ENCODE assay signal across 8 mouse cellular contexts in the genomic region with DNA sequence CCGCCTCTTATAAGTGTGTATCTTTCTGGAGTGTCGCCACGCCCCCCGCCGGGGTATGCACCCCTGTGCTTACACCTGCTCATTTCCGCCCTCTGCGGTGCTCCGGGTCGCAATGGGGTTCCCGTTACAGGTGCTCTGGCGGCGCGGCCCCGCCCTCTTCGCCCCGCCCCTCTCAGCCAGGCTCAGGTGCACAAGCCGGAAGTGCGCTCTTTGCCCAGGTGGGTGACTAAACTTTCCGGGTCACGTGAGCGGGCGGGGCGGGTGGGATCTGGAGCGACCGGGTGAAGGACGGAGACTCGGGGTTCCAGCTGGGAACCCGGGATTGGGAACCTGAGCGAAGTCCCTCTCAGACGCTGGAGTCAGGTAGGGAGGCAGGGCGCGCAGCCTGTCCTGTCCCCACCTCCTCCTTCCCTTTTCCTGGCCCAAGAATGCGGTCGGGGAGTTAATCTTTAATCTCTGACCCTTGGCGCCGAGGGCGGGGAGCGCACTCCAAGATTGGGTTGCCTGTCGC. TPM values are rescaled to one million over a fixed set of nuclear protein-coding genes. Genes with fewer than 3 reads are reported as not detected.
DNase-seq lines count a peak whose midpoint lies in the region; ATAC-seq and TF ChIP-seq lines count a peak whose summit lies in the region.

No protein-coding gene starts in this region.

- H3K4me1 ChIP-seq in heart, embryonic 10.5 days, result peaks cover 35% of the 10 kb centered on the region
- H3K4me1 ChIP-seq in intestine, embryonic 15.5 days (replicated peaks), result peaks cover 22% of the 10 kb centered on the region; the same call in 1 of the 2 replicates
- peaks cover 9% of the 10 kb centered on the region in 2 experiments; a peak in 3 of 4 replicates for H3K4me1 ChIP-seq in liver, embryonic 14.5 days (replicated peaks; ENCODE audit: control insufficient read depth in 2 of 2, insufficient read depth in 2 of 2, low read length in 1 of 2)
- H3K4me1 ChIP-seq in neural tube, embryonic 15.5 days, result peaks cover 32% of the 10 kb centered on the region

- no peak overlapping the region for H3K27ac ChIP-seq in heart, embryonic 10.5 days
- peak overlapping the region; percentile 90 for H3K27ac ChIP-seq in intestine, embryonic 15.5 days
- no peak overlapping the region for H3K27ac ChIP-seq in liver, embryonic 14.5 days
- no peak overlapping the region for H3K27ac ChIP-seq in neural tube, embryonic 15.5 days (replicated peaks)

- DNase-seq in heart, embryonic 10.5 days (ENCODE audit: low spot score), result no peak
- no peak for DNase-seq in heart, adult 18-20 months
- peak; percentile 63 to 67 for DNase-seq in cerebellum, postnatal 10 days
- DNase-seq in liver, embryonic 14.5 days (ENCODE audit: low read depth in 3 of 3, low spot score in 3 of 3), result no peak
- DNase-seq in layer of hippocampus, adult 8-10 months (ENCODE audit: low spot score in 2 of 2), result no peak
- DNase-seq in right cerebral cortex, adult 18-20 months, result no peak

- H3K27me3 ChIP-seq in heart, embryonic 10.5 days (ENCODE audit: insufficient read depth, poor library complexity, severe bottlenecking), result peaks cover 67% of the 10 kb centered on the region
- peaks cover 22% of the 10 kb centered on the region for H3K27me3 ChIP-seq in intestine, embryonic 15.5 days (replicated peaks)
- peaks cover 34% of the 10 kb centered on the region for H3K27me3 ChIP-seq in liver, embryonic 14.5 days (ENCODE audit: control insufficient read depth, insufficient read depth, low read length)
- H3K27me3 ChIP-seq in neural tube, embryonic 15.5 days (replicated peaks), result peaks cover 32% of the 10 kb centered on the region

- peak overlapping the region; percentile 54 for H3K4me2 ChIP-seq in intestine, embryonic 15.5 days (replicated peaks)
- H3K4me2 ChIP-seq in liver, embryonic 14.5 days (ENCODE audit: low read depth), result peak overlapping the region; percentile 58
- peak overlapping the region; percentile 64 for H3K4me2 ChIP-seq in neural tube, embryonic 15.5 days

- peak overlapping the region; percentile 42 for H3K9ac ChIP-seq in intestine, embryonic 15.5 days
- no peak overlapping the region for H3K9ac ChIP-seq in liver, embryonic 14.5 days (replicated peaks)
- peak overlapping the region; percentile 15; the same call in 1 of the 2 replicates for H3K9ac ChIP-seq in neural tube, embryonic 15.5 days (replicated peaks)

- no peaks in the 10 kb centered on the region for H3K9me3 ChIP-seq in heart, embryonic 10.5 days
- no peaks in the 10 kb centered on the region for H3K9me3 ChIP-seq in intestine, embryonic 15.5 days
- no peaks in the 10 kb centered on the region for H3K9me3 ChIP-seq in liver, embryonic 14.5 days (ENCODE audit: control insufficient read depth, low read length)
- H3K9me3 ChIP-seq in neural tube, embryonic 15.5 days (replicated peaks), result no peaks in the 10 kb centered on the region

- peak overlapping the region; percentile 51 for H3K4me3 ChIP-seq in heart, embryonic 10.5 days
- peak overlapping the region; percentile 46 for H3K4me3 ChIP-seq in intestine, embryonic 15.5 days (replicated peaks)
- peak overlapping the region; percentile 3 to 44; a peak in 3 of 4 replicates for H3K4me3 ChIP-seq in liver, embryonic 14.5 days (ENCODE audit: insufficient read depth in 1 of 2, low read depth in 2 of 2, low read length in 2 of 2)
- H3K4me3 ChIP-seq in neural tube, embryonic 15.5 days (replicated peaks), result peak overlapping the region; percentile 37

- WGBS in heart, embryonic 10.5 days, result under 1% methylated on average over 39 of the region's 39 CpGs
- under 1% methylated on average over 39 of the region's 39 CpGs for WGBS in intestine, embryonic 15.5 days
- 1% methylated on average over 39 of the region's 39 CpGs for WGBS in liver, embryonic 14.5 days (ENCODE audit: insufficient replicate concordance)
- under 1% methylated on average over 39 of the region's 39 CpGs for WGBS in neural tube, embryonic 15.5 days

- peaks cover 3% of the 10 kb centered on the region for H3K36me3 ChIP-seq in heart, embryonic 10.5 days
- no peaks in the 10 kb centered on the region for H3K36me3 ChIP-seq in intestine, embryonic 15.5 days
- H3K36me3 ChIP-seq in liver, embryonic 14.5 days (replicated peaks; ENCODE audit: control insufficient read depth, insufficient read depth, low read depth), result no peaks in the 10 kb centered on the region
- peaks cover 4% of the 10 kb centered on the region; the same call in 1 of the 2 replicates for H3K36me3 ChIP-seq in neural tube, embryonic 15.5 days

- peak; percentile 79 for ATAC-seq in intestine, embryonic 15.5 days
- ATAC-seq in liver, embryonic 14.5 days (ENCODE audit: insufficient read depth), result no peak
- no peak for ATAC-seq in neural tube, embryonic 15.5 days (ENCODE audit: low FRiP score)

- no peak for TF ChIP-seq EP300 in liver, embryonic 14.5 days (IDR thresholded peaks at IDR 0.05; ENCODE audit: low read depth)

- no peak for TF ChIP-seq CTCF in liver, embryonic 14.5 days (IDR thresholded peaks at IDR 0.05; ENCODE audit: low read depth)

RNA-seq across cellular contexts. Expression of gene Slc25a23, which starts 2.4 kb away (rescaled TPM):
- polyA plus RNA-seq in heart, embryonic 10.5 days (2016; fragmentation: Nextera tagmentation; extraction: Ambion mirVana), result 8.6 and 8.7 TPM in 2 replicates
- 10 to 100 TPM; 58.9 to 62.5 TPM for total RNA-seq in heart, adult 18-20 months (2021)
- polyA plus RNA-seq in intestine, embryonic 15.5 days (2015; fragmentation: Nextera tagmentation; extraction: Ambion mirVana), result 7.8 and 8.8 TPM in 2 replicates
- 8.8 and 11.1 TPM in 2 replicates for polyA plus RNA-seq in liver, embryonic 14.5 days (2012; rRNA removed)
- polyA plus RNA-seq in liver, embryonic 14.5 days (2014; fragmentation: Nextera tagmentation; extraction: Ambion mirVana), result 4.7 and 5.1 TPM in 2 replicates
- 42.7 and 43.7 TPM in 2 replicates for polyA plus RNA-seq in neural tube, embryonic 15.5 days (2015; fragmentation: Nextera tagmentation; extraction: Ambion mirVana)
- total RNA-seq in layer of hippocampus, adult 8-10 months (2022), result 100 to 1,000 TPM; 352 to 366 (median 355) TPM

RNA-seq across cellular contexts. Expression of gene Crb3, which starts 3.2 kb away (rescaled TPM):
- polyA plus RNA-seq in heart, embryonic 10.5 days (2016; fragmentation: Nextera tagmentation; extraction: Ambion mirVana), result 0.65 and 3.6 TPM in 2 replicates
- total RNA-seq in heart, adult 18-20 months (2021), result under 1 TPM in 1 of 2 experiments, not detected in 1; 0.95 TPM
- 90.2 and 91.6 TPM in 2 replicates for polyA plus RNA-seq in intestine, embryonic 15.5 days (2015; fragmentation: Nextera tagmentation; extraction: Ambion mirVana)
- polyA plus RNA-seq in liver, embryonic 14.5 days (2012; rRNA removed), result 4.4 and 5.5 TPM in 2 replicates
- 6.1 and 6.5 TPM in 2 replicates for polyA plus RNA-seq in liver, embryonic 14.5 days (2014; fragmentation: Nextera tagmentation; extraction: Ambion mirVana)
- 1.6 and 10.2 TPM in 2 replicates for polyA plus RNA-seq in neural tube, embryonic 15.5 days (2015; fragmentation: Nextera tagmentation; extraction: Ambion mirVana)
- 1 to 10 TPM in 2 of 4 experiments, under 1 TPM in 2; 0.70 to 2.1 (median 1.4) TPM for total RNA-seq in layer of hippocampus, adult 8-10 months (2022)

RNA-seq across cellular contexts. Expression of gene Dennd1c, which starts 16.2 kb away (rescaled TPM):
- polyA plus RNA-seq in heart, embryonic 10.5 days (2016; fragmentation: Nextera tagmentation; extraction: Ambion mirVana), result 0.68 and 2.2 TPM in 2 replicates
- 1 to 10 TPM in 1 of 2 experiments, under 1 TPM in 1; 0.60 to 3.0 TPM for total RNA-seq in heart, adult 18-20 months (2021)
- polyA plus RNA-seq in intestine, embryonic 15.5 days (2015; fragmentation: Nextera tagmentation; extraction: Ambion mirVana), result 6.5 and 6.7 TPM in 2 replicates
- polyA plus RNA-seq in liver, embryonic 14.5 days (2012; rRNA removed), result 1.5 and 2.8 TPM in 2 replicates
- 0.78 and 0.89 TPM in 2 replicates for polyA plus RNA-seq in liver, embryonic 14.5 days (2014; fragmentation: Nextera tagmentation; extraction: Ambion mirVana)
- polyA plus RNA-seq in neural tube, embryonic 15.5 days (2015; fragmentation: Nextera tagmentation; extraction: Ambion mirVana), result 5.6 and 7.7 TPM in 2 replicates
- total RNA-seq in layer of hippocampus, adult 8-10 months (2022), result 1 to 10 TPM; 1.1 to 4.4 (median 3.0) TPM

RNA-seq across cellular contexts. Expression of gene Slc25a41, which starts 20.6 kb away (rescaled TPM):
- polyA plus RNA-seq in heart, embryonic 10.5 days (2016; fragmentation: Nextera tagmentation; extraction: Ambion mirVana), result not detected in 2 replicates
- total RNA-seq in heart, adult 18-20 months (2021), result not detected
- not detected in 2 replicates for polyA plus RNA-seq in intestine, embryonic 15.5 days (2015; fragmentation: Nextera tagmentation; extraction: Ambion mirVana)
- not detected in 2 replicates for polyA plus RNA-seq in liver, embryonic 14.5 days (2012; rRNA removed)
- polyA plus RNA-seq in liver, embryonic 14.5 days (2014; fragmentation: Nextera tagmentation; extraction: Ambion mirVana), result not detected in 2 replicates
- not detected in 2 replicates for polyA plus RNA-seq in neural tube, embryonic 15.5 days (2015; fragmentation: Nextera tagmentation; extraction: Ambion mirVana)
- not detected for total RNA-seq in layer of hippocampus, adult 8-10 months (2022)

RNA-seq across cellular contexts. Expression of gene Tubb4a, which starts 25.5 kb away (rescaled TPM):
- polyA plus RNA-seq in heart, embryonic 10.5 days (2016; fragmentation: Nextera tagmentation; extraction: Ambion mirVana), result 9.1 and 14.7 TPM in 2 replicates
- 1 to 10 TPM; 1.2 to 1.6 TPM for total RNA-seq in heart, adult 18-20 months (2021)
- 24.2 and 27.1 TPM in 2 replicates for polyA plus RNA-seq in intestine, embryonic 15.5 days (2015; fragmentation: Nextera tagmentation; extraction: Ambion mirVana)
- polyA plus RNA-seq in liver, embryonic 14.5 days (2012; rRNA removed), result 0.22 and 0.34 TPM in 2 replicates
- 0.14 and 0.28 TPM in 2 replicates for polyA plus RNA-seq in liver, embryonic 14.5 days (2014; fragmentation: Nextera tagmentation; extraction: Ambion mirVana)
- polyA plus RNA-seq in neural tube, embryonic 15.5 days (2015; fragmentation: Nextera tagmentation; extraction: Ambion mirVana), result 309 and 350 TPM in 2 replicates
- total RNA-seq in layer of hippocampus, adult 8-10 months (2022), result 100 to 1,000 TPM; 500 to 601 (median 567) TPM

Comparison
In these comparisons a context has a peak if more than half of its experiments do, and no peak if none do; other contexts are left out.
1. DNase-seq: peak in cerebellum, postnatal 10 days (2 of 2); none in heart, embryonic 10.5 days (single experiment), heart, adult 18-20 months (0 of 2), liver, embryonic 14.5 days (0 of 3), layer of hippocampus, adult 8-10 months (0 of 2) and right cerebral cortex, adult 18-20 months (single experiment).
2. Peak in every context shown above with its lines, with median percentiles within 50 percentile points of each other: H3K4me3 ChIP-seq and H3K4me2 ChIP-seq.